In the genomic region with DNA sequence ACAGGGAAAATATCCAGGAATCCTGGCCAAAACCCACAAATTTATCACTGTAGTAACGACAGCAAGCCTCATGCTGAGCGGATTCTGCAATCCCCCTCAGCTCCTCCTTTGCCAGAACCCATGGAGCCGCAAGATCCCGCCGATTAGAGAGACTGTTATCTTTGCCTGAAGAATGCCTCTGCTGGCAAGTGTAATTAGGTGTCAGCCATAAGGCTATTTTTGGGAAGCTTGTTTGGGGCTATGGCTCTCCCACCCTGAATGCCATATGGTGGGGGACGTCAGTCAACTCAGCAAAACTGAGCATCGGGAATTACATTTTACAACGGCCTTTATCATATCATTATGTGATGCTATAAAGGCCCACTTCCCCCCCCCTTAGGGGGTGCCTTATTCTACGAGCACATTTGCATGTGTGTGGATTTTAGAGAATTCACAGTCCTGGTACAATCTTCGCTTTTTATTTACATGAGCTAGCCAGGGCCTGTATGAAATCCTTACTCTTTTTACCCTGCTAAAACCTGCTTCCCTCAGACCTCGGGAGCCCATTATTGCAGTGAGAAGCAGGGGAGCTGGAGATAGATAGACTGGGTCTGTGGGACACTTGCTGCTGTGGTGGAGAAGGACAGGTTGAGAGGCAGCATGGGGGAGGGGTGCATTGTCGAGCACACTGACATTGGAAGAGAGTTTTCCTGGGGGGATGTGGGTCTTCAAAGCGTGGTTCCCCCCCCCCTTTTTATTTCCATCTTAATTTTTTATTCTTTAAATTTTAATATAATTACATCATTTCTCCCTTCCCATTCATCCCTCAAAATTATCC, we compare ENCODE assay signal across 11 mouse cellular contexts.
DNase-seq lines count a peak whose midpoint lies in the region; ATAC-seq lines count a peak whose summit lies in the region.
"Had no signal": no experiment of that assay in that cellular context is flagged by ENCODE, and none has a peak within 500 bp of the region (broad histone marks: within the 10 kb centered on the region; RNA-seq: fewer than 3 reads in every experiment).

No protein-coding gene starts in this region.

- intact Hi-C loops in heart, postnatal 36 days (cut with DNase I), result no loop called here

- no peaks in the 10 kb centered on the region; the same call in 1 of the 2 replicates for H3K9me3 ChIP-seq in heart, embryonic 16.5 days (replicated peaks; ENCODE audit: control insufficient read depth, low read length)
- H3K9me3 ChIP-seq: liver, embryonic 13.5 days had no signal

- H3K27me3 ChIP-seq in heart, embryonic 16.5 days (ENCODE audit: control insufficient read depth, insufficient read depth, low read length), result peaks cover 13% of the 10 kb centered on the region; the same call in 1 of the 2 replicates
- H3K27me3 ChIP-seq: liver, embryonic 13.5 days had no signal

- no peak overlapping the region for H3K4me3 ChIP-seq in heart, embryonic 16.5 days (ENCODE audit: low read length)
- H3K4me3 ChIP-seq: gastrocnemius, adult 2 months; liver, embryonic 13.5 days had no signal

- H3K36me3 ChIP-seq in heart, embryonic 16.5 days (ENCODE audit: control insufficient read depth, insufficient read depth), result no peaks in the 10 kb centered on the region
- H3K36me3 ChIP-seq: liver, embryonic 13.5 days had no signal

- peak; percentile 39; the same call in 1 of the 2 replicates for ATAC-seq in cerebellum, adult (ENCODE audit: insufficient number of reproducible peaks, low FRiP score, low TSS enrichment)
- ATAC-seq in heart, embryonic 16.5 days (replicated peaks; ENCODE audit: extremely low read depth, insufficient read depth, low FRiP score), result 0 out of 2 replicates have a peak, but pooled peaks have one; percentile 18
- ATAC-seq in granulocyte monocyte progenitor cell, adult 5-6 weeks (replicated peaks; ENCODE audit: poor library complexity, severe bottlenecking), result no peak
- ATAC-seq: intestine, embryonic 16.5 days had no signal

- no peak overlapping the region for H3K27ac ChIP-seq in heart, embryonic 16.5 days (ENCODE audit: low read length)
- H3K27ac ChIP-seq: gastrocnemius, adult 2 months; liver, embryonic 13.5 days had no signal

- H3K9ac ChIP-seq in heart, embryonic 16.5 days (ENCODE audit: low read length), result no peak overlapping the region
- H3K9ac ChIP-seq: liver, embryonic 13.5 days had no signal

- no peak for DNase-seq in cerebellum, adult 11 months
- no peak for DNase-seq in heart, postnatal 36 days
- peak; percentile 21 for DNase-seq in adipocyte (ENCODE audit: low spot score)
- peak; percentile 53 for DNase-seq in layer of hippocampus, adult 9-11 months
- DNase-seq in natural killer cell, adult 2 months (ENCODE audit: low spot score in 2 of 2), result no peak
- DNase-seq: gastrocnemius, adult 2 months; liver, embryonic 13.5 days had no signal

- 17% methylated on average over 13 of the region's 13 CpGs for WGBS in heart, embryonic 16.5 days

- H3K4me2 ChIP-seq in heart, embryonic 16.5 days (ENCODE audit: low read depth, low read length), result peak overlapping the region; percentile 23; the same call in 1 of the 2 replicates
- H3K4me2 ChIP-seq: liver, embryonic 13.5 days had no signal

- H3K4me1 ChIP-seq in heart, embryonic 16.5 days (ENCODE audit: control insufficient read depth, insufficient read depth, low read length), result peaks cover 10% of the 10 kb centered on the region
- H3K4me1 ChIP-seq: liver, embryonic 13.5 days had no signal

Comparison
In these comparisons a context has a peak if more than half of its experiments do, and no peak if none do; other contexts are left out.
1. DNase-seq: peak in adipocyte (single experiment) and layer of hippocampus, adult 9-11 months (single experiment); none in cerebellum, adult 11 months (single experiment), heart, postnatal 36 days (0 of 2) and natural killer cell, adult 2 months (0 of 2).